Mouse (Mus musculus) splenic B cell, adult 2 months (primary cell): ENCODE measurements around the gene 2810408A11Rik.

Experiments
- DNase-seq: peaks from one replicate; pipeline ENCODE4 v3.0.0-alpha.2; 2011; ENCODE audit warnings: low read depth, low spot score
- H3K27me3 ChIP-seq: 2 replicates; pipeline ENCODE4 v1.6.1; 2012; ENCODE audit warnings: mild to moderate bottlenecking, low read length, moderate library complexity, mixed read lengths; ENCODE audit not compliant: control insufficient read depth, poor library complexity, insufficient read depth, severe bottlenecking
- H3K36me3 ChIP-seq: 2 replicates; pipeline ENCODE4 v1.6.1; 2012; ENCODE audit warnings: mild to moderate bottlenecking, low read length, moderate library complexity, mixed read lengths; ENCODE audit not compliant: control insufficient read depth, poor library complexity, insufficient read depth, severe bottlenecking

The 2810408A11Rik gene

DNA sequence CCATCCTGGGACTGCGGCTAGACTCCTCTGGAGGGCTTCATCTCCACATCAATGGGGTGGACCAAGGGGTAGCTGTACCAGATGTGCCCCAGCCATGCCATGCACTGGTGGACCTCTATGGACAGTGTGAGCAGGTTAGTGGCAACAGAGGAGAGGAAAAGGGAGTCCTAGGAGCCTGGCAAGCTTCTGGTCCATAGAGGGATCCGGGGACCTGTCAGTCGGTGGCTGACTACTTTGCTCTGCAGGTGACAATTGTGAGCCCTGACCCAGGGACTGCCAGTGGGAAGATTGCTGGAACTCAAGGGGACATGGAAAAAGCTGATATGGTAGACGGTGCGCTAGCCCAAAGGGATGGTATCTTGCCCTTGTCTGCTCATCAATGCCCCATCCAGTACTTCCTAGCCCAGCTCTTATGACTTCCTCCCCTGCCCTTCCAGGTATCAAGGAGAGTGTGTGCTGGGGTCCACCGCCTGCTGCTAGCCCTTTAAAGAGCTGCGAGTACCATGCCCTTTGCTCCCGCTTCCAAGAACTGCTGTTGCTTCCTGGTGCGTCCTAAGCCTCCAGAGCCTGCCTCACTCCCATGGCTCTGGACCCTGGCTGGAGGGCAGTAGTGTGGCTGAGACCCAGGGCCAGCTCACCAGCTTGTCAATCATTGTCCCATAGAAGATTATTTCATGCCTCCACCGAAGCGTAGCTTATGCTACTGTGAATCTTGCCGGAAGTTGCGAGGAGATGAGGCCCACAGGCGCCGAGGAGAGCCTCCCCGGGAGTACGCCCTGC is 10.2 kb upstream of the 2810408A11Rik start:
- peaks cover 22% of the 10 kb centered on the region for H3K36me3 ChIP-seq
- no peaks in the 10 kb centered on the region for H3K27me3 ChIP-seq
- DNase-seq = no peak

DNA sequence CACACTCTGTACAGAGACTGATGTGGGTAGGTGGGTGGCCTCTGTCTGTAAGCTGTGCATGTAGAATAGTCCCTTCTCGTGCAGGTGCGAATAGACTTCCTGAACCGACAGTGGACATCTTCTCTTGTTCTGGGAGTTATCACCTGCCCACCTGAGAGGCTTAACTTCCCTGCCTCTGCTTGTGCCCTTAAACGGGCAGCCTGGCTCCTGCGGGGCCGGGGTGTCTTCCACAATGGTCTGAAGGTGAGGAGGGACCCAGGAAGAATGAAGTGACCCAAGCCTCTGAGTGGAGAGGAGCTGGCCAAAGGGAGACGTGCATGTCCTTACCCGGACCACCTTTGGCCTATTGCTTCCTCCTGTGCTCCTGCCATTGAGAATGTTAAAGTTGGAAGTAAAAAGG is 9.4 kb upstream of the 2810408A11Rik start:
- no peak for DNase-seq
- Histone ChIP-seq H3K36me3 (peaks cover 19% of the 10 kb centered on the region), H3K27me3 (no peaks in the 10 kb centered on the region)

DNA sequence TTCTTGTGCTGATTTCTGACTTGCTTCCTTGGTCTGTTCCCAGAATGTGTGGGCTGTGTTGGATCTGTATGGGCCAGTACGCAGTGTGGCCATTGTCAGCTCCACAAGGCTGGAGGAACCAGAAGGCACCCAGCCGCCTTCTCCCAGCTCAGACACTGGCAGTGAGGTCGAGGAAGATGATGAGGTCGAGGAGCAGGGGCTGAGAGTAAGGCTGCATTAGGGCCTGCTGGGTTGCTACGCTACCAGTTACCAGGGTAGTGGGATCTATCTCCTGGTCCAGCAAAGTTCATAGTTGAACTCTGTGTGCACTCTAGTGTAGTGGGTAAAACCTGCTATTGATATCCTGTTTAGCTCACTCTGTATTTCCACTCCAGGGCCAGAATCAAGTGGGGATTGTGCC is 8.4 kb upstream of the 2810408A11Rik start:
- H3K36me3 ChIP-seq = peaks cover 17% of the 10 kb centered on the region
- no peak for DNase-seq
- H3K27me3 ChIP-seq = no peaks in the 10 kb centered on the region

DNA sequence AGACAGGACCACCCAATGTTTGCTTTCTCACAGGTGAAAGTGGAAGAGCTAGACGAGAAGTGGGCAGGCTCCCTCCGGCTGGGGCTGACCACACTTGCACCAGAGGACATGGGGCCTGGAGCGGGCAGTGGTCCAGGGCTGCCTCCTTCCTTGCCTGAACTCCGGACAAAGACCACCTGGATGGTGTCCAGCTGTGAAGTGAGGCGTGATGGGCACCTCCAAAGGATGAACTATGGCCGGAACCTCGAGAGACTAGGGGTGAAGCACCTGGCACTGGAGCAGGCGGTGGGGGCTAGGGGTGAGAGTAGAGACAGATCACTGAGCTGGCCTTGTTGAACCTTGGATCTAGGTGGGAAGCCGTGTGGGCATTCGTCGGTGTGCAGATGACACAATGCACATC is 7.9 kb upstream of the 2810408A11Rik start:
- peaks cover 20% of the 10 kb centered on the region for H3K36me3 ChIP-seq
- H3K27me3 ChIP-seq = no peaks in the 10 kb centered on the region
- no peak for DNase-seq

DNA sequence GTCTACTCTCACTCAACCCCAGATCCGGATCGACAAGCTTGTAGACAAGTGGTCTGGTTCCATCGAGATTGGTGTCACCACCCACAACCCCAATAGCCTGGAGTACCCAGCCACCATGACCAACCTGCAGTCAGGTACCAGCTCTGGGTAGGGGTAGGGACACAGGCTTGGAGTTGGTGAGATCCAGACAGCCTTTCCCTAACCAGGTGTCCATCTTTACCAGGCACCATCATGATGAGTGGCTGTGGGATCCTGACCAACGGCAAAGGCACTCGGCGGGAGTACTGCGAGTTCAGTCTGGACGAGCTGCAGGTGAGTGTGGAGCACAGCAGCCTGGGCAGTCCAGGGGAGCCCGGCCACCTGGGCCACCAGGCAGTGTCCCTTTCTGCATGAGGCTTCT is 3.5 kb upstream of the 2810408A11Rik start:
- H3K36me3 ChIP-seq = peaks cover 19% of the 10 kb centered on the region
- H3K27me3 ChIP-seq = no peaks in the 10 kb centered on the region
- DNase-seq = no peak

DNA sequence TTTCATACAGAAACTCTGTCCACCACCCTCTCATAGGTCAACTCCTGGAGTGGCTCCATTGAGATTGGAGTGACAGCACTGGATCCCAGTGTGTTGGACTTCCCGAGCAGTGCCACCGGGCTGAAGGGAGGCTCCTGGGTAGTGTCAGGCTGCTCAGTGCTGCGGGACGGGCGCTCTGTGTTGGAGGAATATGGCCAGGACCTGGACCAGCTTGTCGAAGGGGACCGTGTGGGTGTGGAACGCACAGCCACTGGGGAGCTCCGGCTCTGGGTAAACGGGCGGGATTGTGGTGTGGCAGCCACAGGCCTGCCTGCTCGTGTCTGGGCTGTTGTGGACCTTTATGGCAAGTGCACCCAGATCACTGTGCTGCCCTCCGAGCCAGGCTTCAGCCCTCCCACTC is 2.2 kb upstream of the 2810408A11Rik start:
- DNase-seq = no peak
- Histone ChIP-seq H3K27me3 (no peaks in the 10 kb centered on the region), H3K36me3 (peaks cover 12% of the 10 kb centered on the region)

DNA sequence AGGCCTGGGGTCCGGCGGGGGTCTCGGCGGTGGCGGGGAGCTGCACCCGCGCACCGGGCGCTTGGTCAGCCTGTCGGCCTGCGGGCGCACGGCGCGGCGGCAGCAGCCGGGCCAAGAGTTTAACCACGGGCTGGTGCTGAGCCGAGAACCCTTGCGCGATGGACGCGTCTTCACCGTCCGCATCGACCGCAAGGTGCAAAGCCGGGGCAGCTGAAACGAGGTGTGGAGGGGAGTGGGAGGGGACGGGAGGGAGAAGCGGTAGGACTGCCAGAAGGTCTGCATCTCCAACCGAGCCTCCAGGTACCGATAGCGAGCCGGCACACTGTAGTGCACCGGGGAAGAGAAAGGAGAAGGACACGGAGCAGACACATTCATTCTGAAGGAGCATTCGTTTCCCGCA is 1.2 kb upstream of the 2810408A11Rik start:
- peak; percentile 35 for DNase-seq
- Histone ChIP-seq H3K27me3 (no peaks in the 10 kb centered on the region), H3K36me3 (peaks cover 12% of the 10 kb centered on the region)

DNA sequence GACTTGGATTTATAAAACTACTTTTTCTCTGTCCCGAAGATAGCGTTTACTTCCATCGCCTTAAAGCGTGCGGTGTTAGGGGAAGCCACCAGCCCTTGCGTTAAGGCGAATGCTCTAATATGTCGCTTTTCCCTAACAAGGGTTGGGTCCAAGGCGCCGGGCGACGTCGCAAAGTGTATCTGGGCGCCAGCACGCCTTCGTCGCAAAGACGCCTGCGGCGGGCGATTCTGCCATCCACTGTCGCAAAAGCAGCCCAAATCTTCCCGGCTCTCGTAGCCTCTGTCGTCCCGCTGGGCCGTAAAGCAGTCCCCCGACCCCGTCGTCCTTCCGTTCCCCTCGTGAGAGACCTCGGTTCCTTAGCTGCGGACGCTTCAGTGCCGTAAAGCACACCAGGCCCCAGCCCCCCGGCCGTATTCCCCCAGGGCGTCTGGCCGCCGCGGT is 639 bp upstream of the 2810408A11Rik start:
- H3K36me3 ChIP-seq = peaks cover 11% of the 10 kb centered on the region
- DNase-seq = peak; percentile 94

DNA sequence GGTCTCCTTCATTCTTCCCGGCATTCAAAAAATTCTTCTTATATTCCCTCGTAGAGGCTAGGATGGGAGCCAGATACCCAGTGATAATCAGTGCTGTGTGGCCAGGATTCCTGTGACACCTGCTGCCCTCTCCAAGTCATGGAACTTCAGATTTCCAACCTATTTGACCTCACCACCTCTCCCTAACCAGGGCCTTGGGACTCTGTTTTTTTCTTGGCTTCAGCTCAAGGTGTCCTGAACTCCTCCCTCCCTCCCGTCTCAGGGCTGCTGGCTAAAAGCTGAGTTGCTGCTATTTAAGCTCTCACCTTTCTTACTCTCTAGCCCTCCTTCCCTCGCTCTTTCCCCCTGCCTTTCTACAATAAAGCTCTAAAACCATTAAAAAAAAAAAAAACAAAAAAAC is 917 bp downstream of the 2810408A11Rik start:
- Histone ChIP-seq H3K36me3 (peaks cover 5% of the 10 kb centered on the region), H3K27me3 (no peaks in the 10 kb centered on the region)
- DNase-seq = no peak

More for the DNA sequence above, 639 bp upstream of the 2810408A11Rik start:
- H3K27me3 ChIP-seq = no peaks in the 10 kb centered on the region

DNA sequence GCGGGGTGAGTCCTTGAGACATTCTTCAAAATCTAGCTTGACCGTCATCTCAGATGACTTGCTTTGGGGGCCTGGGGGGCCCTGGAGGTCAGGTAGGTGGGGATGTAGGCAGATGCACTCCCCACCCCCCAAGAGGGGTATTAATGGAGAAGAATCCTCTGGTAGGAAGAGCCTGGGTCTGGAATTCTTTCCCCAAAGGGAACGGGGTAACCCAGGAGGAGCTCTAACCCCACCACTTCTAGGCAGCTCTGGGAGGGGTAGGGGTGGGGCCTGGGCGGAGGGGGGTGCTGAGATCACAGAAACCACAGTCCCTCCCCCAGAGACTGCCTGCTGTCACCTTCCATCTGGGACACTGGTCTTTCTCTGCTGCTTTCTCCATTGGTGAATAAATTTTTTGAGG is 5.5 kb downstream of the 2810408A11Rik start, which contains the start of gene Acap1:
Acap1 (minus strand) TSS at position 249 of the 400 bp plus-strand sequence.
- Histone ChIP-seq H3K27me3 (no peaks in the 10 kb centered on the region), H3K36me3 (peaks cover 5% of the 10 kb centered on the region; the same call in 1 of the 2 replicates)
- DNase-seq = peak; percentile 71

DNA sequence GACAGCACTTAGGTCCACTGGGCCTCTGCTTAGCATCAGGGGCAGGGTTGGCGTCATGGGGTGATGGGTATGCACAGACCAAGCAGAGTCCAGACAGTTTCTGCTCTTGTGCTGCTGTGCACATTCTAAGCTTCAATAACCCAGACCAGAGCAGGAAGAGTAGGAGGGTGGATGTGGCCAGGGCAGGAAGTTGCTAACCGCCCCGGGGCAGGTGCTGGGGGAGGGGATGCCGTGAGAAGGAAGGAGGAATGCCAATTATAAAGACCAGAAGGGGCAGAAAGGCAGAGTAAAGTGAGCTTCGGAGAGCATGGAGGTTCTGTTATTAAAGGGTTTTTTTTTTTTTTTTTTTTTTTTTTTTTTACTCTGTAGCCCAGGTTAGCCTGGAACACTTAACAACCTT is 6.1 kb downstream of the 2810408A11Rik start:
- Histone ChIP-seq H3K27me3 (no peaks in the 10 kb centered on the region), H3K36me3 (peaks cover 9% of the 10 kb centered on the region)
- DNase-seq = peak; percentile 85

DNA sequence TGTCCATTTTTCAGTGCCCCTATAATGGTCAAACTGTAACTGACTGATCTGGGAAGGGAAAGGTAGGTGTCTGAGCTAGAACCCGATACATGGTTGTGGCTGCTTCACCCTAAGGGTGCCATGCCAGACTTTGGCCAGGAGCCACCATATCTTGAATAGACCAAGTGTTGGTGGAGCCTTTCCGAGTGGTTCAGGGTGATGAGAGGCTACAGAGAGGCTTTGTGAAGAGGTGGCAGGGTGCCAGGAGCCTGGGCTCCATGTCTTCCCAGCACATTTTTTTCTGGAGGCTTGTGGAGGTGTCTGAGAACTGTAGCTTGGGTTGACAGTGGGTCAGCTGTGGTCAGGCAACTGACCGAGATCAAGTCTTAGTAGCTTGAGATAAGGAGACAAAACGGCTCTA is 9.3 kb downstream of the 2810408A11Rik start:
- Histone ChIP-seq H3K36me3 (peaks cover 30% of the 10 kb centered on the region), H3K27me3 (no peaks in the 10 kb centered on the region)
- no peak for DNase-seq

DNA sequence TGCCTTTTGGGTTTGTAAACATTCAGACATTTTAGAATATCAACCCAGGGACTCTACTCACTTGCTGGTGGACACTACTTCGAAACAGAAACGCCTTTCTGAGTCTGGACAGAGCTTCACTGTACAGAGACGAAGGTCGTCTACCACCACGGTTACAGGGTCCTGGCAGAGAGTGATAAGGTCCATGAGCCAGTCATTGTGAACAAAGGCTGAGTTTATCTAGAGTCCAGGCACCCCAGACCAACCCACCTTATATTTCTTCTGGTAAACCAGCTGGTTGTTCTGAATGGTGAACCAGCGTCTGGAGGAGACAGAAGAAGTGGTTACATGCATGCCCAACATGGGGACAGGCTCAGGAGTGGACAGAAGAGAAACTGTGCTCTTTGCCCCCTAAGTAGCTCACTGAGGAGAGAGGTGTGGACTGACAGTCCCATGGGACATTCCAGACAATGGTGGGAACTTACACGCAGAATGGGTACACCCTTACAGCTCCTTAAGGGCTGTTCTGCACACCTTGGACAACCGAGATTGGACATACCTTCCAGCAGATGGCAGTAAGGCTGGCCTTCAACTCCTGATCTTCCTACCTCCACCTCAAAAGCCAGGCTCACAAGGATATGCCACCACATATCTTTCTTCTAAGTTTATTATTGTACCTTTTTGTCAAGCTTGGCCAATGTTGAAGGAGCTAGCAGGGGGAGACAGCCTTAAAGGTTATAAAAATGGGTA is 13.7 kb downstream of the 2810408A11Rik start:
- no peak for DNase-seq
- H3K27me3 ChIP-seq = no peaks in the 10 kb centered on the region
- H3K36me3 ChIP-seq = peaks cover 45% of the 10 kb centered on the region

DNA sequence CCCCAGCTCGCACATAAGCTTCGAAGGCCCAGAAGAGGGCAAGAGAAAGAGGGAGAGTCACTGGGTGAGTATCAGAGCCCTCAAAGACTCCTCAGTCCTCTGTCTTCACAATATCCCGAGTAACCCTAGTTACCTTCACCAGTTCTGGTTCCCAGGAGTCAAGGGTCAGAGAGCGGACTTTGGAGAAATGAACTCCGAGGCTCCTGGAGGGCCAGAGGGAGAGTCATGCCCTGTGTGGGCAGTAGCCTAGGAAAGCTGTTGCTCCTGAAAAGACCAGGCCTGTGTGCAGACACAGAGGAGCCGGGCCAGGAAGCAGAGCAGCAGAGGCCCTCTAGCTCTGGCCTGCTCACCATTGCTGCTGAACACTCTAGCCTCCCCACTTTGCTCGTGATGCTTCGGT is 16.1 kb downstream of the 2810408A11Rik start:
- no peak for DNase-seq
- Histone ChIP-seq H3K36me3 (peaks cover 36% of the 10 kb centered on the region), H3K27me3 (no peaks in the 10 kb centered on the region)

DNA sequence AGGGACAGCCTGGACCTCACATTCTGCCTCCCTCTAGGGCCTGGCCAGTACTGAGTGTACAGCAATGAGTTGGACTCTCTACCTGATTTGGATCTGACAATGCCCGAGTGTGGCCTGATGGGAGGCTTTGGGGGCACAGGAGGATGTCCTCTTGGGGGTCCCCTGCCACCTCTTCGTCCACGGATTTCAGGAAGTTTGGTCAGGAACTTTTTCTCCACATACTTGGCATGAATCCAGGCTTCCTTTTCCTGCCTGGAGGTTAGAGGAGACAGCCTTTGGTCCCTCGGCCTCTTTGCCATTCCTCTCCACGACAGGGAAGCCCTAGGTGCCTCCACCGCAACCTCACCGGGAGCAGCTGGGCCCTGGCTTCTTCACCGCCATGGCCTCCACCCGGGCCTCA is 16.5 kb downstream of the 2810408A11Rik start:
- no peak for DNase-seq
- H3K36me3 ChIP-seq = peaks cover 32% of the 10 kb centered on the region
- H3K27me3 ChIP-seq = no peaks in the 10 kb centered on the region
